Mouse (Mus musculus): ENCODE data around the gene Timm50.

Gene Timm50

GRCm38 (mm10) chr7:28268576-28268975 is 43.3 kb downstream of the Timm50 start:
- DNase-seq (ENCODE audit: low read depth, low spot score) = no peak

DNA sequence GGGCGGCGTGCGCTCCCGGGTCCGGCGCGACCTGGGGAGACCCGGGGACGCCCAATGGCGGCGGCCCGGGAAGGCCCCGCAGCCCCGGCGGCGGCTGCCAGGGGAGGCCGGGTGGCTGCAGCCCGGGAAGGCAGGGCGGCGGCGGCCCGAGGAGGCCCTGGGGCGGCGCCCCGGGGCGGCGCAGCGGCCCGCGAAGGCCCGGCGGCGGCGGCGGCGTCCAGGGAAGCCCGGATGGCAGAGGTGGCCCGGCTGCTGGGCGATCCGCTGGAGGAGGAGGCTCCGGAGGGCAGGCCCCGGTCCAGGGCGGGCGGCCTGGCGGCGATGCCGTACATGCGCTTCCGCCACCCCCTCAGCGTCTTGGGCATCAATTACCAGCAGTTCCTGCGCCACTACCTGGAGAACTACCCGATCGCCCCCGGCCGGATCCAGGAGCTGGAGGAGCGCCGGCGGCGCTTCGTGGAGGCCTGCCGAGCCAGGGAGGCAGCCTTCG is 43.8 kb downstream of the Timm50 start:
- no peak for DNase-seq (ENCODE audit: low read depth, low spot score)

DNA sequence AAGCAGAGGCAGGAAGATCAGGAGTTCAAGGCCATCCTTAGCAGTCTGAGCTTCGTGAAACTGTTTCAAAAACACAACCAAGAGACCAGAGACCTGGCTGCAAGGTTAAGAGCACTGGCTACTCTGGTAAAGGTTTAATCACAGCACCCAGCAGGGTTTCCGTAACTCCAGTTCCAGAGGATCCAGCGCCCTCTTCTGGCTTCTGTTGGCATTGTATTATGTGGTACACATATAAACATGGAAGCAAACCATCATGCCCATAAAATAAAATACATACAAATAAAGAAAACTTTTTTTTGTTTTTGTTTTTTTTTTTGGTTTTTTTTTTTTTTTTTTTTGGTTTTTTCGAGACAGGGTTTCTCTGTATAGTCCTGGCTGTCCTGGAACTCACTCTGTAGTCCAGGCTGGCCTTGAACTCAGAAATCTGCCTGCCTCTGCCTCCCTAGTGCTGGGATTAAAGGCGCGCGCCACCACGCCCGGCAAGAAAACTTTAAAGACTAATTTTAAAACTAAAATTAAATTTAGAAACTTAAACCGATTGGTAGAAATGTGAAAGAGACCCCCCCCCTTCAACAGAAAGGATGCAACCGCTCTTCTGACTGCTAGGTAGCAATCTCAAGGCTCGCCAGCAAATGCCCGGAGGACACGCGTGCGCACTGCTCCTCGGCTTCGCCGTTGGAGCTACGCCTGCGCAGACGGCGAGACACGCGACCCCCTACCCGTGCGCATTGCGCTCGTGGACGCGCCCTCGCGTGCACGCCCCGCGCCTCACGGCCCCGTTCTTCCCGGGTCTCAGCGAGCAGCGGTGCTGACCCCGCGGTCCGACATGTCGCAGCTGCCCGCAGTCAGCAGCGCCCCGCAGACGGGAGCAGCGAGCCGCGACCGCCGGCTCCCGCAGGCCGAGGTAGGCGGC is 44.5 kb downstream of the Timm50 start, which contains the start of gene Eid2:
TSS of gene Eid2 (plus strand) at position 753 of the 913 bp plus-strand sequence.
- DNase-seq (ENCODE audit: low read depth, low spot score) = peak; percentile 87

GRCm38 (mm10) chr7:28265391-28265790 is 46.5 kb downstream of the Timm50 start:
- DNase-seq (ENCODE audit: low read depth, low spot score) = no peak

- DNase-seq (ENCODE audit: low read depth, low spot score) = no peak
These were observed 48.1 kb downstream of the Timm50 start for GRCm38 (mm10) chr7:28263786-28264185.

GRCm38 (mm10) chr7:28262861-28263260 is 49.0 kb downstream of the Timm50 start:
- no peak for DNase-seq (ENCODE audit: low read depth, low spot score)
